Mouse (Mus musculus): ENCODE data around the gene Cox8c.

Cox8c gene

GRCm38 (mm10) chr12:102899091-102899490 is at the start of gene Cox8c:
TSS of gene Cox8c (plus strand) at chr12:102899316.
- DNase-seq (ENCODE audit: low read depth, low spot score), result no peak

DNA sequence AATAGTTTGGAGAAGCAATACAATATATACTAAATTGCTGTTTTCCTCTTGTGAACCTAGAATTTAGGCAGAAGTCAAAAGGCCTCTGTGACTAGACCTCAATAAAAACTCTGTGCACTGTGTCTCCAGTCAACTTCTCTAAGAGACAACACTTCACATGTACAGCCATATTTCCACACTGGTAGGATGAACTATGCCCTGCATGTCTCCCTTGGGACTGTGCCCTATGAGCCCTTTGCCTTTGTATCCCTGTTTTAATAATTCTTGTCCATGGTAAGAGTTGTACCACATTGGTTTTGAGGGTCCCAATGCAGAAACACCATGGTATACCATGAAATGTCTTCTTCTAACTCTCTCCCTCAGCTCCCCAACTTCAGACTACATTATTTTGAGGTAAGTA is 38.3 kb upstream of the Cox8c start:
- no peak for DNase-seq (ENCODE audit: low read depth, low spot score)

GRCm38 (mm10) chr12:102869802-102870201 is 29.3 kb upstream of the Cox8c start:
- no peak for DNase-seq (ENCODE audit: low read depth, low spot score)

GRCm38 (mm10) chr12:102870527-102870926 is 28.6 kb upstream of the Cox8c start:
- DNase-seq (ENCODE audit: low read depth, low spot score), result no peak

DNA sequence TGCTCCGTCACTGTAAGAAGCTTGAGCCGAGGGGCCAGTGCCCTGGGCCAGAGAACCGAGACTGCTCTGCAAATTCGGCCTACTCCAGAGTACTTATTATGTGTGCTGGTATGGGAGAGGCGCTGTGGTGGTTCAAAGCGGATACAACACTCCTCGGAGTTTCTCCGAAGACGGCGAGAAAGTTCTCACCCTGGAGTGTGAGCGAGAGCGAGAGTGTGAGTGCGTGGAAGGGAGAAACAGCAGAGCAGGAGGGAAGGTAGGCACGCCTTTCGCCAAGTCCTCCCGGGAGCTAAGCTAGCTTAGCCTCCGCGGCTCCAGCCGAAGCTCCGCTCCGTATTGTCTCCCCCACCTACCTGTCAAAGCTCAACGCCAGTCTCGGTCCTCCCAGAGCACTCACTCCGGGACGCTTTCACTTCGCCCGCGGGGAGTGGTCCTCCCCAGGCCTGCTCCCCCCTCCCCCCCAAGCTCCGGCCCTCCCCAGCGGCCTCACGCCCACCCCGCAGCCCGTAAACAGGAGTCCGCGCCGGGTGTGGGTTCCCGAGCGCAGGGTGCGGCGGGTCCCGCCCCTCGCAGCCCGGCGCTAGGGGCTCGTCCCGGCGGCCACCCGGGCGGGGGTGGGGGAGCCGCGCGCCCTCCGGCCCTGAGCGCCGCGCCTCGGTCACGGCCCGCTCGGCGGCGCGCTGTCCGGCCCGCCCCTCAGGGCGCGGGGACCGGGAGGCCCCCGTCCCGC is 21.6 kb upstream of the Cox8c start:
- no peak for DNase-seq (ENCODE audit: low read depth, low spot score)

DNA sequence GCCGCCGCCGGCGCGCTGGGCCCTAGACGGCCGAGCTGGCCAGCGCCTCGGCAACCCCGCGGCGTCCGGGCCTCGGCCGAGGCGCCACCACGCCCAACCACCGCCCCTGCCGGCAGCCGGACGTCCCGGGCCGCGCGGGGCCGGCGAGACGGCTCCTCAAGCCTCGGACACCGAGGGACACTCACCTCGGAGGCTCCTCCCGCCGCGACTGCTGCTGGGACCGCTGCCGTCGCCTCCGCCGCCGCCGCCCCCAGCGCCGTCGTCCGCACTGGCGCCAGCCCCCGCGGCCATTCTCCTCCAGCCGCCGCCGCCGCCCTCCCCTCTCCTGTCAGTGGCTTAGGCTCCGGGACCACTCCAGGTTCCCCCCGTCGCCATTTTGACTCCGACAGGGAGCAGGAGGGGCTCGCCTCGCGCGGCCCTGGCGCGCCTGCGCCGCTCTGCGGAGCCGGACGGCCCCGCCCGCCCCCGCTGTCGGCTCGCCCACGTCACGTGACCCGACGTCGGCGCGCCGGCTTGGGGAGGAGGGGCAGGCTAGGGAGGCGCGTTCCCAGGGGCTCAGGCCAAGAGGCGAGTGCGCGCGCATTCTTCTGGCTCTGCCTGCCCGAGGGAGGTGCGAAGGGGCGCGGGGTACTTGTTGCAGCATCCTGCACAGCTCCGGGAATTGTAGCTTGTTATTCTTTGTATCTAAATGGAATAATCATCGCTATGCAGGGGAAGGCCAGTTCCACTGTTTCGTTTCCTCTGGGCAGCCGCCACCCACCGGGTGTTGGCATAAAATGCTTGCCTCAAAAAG is 20.9 kb upstream of the Cox8c start, which contains the start of gene Btbd7:
Btbd7 (minus strand) TSS at position 441 of the 793 bp plus-strand sequence.
- peak; percentile 81 for DNase-seq (ENCODE audit: low read depth, low spot score)

DNA sequence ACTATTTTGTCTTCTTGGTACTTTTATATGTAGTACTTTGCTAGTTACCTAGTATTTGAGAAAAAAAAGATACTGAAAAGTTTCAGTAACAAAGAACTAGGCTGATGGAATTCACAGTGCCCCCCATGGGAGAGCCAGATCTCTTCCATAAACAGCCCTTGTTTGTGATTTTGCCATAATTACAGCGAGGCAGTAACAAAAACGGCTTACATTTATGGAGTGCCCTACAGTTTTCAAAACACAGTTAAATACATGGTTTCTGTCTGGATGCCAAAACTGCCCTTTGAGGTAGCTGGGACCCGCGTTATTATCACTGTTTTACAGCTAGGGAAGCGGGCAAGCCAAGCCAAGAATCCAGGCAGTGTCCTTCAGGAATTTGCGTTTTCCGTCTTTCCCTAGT is 20.2 kb upstream of the Cox8c start:
- DNase-seq (ENCODE audit: low read depth, low spot score), result no peak

DNA sequence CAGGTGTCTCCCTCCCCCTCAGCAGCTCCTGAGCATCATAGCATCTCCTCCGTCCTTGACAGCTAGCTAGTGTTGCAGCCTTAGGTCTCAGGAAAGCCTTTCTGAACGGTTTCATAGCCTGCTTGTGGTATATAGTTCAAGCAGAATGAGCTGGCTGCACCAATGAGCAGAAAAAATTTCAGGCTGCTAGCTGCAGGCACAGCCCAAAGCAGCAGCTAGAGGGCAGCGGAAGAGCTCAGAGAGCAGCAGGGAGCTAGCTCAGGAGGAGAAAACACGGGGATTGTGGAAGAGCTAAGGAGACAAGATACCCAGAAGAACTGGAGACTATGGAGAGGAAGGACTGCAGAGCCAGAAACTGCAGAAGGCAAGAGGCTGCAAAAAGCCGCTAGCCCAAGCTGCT is 13.4 kb upstream of the Cox8c start:
- peak; percentile 72 for DNase-seq (ENCODE audit: low read depth, low spot score)

DNA sequence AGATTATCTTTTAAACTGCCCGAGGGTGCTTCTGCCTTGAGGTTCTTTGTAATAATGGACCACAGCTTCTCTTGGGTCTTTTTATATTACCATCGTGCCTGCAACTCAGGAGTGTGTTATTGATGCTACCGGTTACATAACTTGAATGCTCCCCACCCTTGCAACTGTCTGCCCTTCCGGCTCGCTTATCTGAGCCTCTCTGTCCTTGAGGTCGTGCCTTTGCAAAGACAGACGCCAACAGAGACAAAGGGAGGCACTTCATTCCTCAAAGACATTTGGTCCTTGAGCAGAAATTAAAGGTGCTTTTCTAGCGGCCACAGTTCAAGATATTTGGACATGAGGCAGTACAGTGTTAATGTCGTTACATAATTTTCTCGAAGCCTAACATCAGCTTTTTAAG is 11.8 kb upstream of the Cox8c start:
- no peak for DNase-seq (ENCODE audit: low read depth, low spot score)

- no peak for DNase-seq (ENCODE audit: low read depth, low spot score)
Measured at GRCm38 (mm10) chr12:102888568-102888967, 10.5 kb upstream of the Cox8c start.

DNA sequence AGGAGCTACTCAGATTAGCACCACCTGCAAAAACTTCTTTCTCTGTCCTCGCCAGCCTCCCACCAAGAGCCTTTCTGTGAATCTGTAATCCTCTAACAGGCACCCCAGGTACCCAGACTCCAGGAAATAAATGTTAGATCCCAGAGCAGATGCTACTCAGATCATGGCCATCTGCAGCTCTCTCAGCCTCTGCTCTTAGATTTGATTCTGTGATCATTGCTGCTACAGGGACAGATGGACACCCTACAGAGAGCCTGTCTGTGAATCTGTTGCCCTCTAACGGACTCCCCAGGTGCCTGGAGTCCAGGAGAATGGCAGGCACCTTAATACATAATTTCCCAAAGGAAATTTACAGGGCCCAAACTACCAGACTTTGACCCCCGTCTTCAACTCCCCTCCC is 9.1 kb downstream of the Cox8c start:
- no peak for DNase-seq (ENCODE audit: low read depth, low spot score)

DNA sequence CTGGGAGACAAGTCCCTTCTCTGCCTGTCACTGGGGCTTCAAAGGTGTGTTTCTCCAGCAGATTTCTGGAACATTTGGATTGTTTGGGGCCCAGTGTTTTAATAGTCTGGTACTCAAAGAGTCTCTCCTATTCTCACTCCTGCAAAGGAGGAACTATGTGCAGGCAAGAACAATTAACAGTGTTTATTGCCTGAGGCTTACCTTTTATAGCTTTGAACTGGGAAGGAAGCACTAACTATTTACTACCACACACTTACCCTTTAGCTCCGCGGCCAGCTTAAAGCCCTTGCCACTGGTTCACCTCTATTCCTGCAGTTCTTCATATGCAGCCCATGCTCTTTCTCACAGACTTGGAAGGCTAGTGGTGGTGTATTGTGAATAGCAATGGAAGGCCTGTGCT is 17.0 kb downstream of the Cox8c start:
- DNase-seq (ENCODE audit: low read depth, low spot score), result no peak

DNA sequence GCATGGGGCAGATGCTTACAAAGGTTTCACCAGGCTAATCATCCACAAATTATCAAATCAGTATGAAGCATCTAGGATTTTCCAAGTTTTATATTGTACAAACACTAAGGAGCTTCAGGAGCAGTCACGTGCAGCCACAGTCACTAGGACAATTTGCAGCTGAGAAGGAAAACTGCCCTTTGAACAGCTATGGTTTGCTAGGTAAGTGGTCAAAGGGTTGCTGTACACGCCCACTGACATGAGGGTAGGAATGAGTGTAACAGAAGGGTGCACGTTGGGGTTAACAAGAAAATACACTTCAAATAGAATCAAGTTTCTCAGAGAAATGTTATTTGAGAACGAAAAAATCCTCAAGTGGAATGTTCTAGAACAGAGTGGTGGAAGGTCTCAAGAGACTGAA is 30.6 kb downstream of the Cox8c start:
- no peak for DNase-seq (ENCODE audit: low read depth, low spot score)

DNA sequence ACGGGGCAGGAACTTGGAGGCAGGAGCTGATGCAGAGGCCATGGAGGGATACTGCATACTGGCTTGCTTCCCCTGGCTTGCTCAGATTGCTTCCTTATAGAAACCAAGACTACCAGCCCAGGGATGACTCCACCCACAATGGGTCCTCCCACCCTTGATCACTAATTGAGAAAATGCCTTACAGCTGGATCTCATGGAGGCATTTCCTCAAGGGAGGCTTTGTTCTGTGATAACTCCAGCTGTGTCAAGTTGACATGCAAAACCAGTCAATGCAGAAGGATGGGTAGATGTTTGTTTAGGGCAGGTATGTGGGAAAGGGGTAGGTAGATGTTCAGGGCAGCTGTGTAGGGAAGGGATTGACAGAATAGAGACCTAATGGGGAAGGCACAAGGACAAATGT is 31.2 kb downstream of the Cox8c start:
- DNase-seq (ENCODE audit: low read depth, low spot score), result no peak

- DNase-seq (ENCODE audit: low read depth, low spot score), result no peak
Measured at GRCm38 (mm10) chr12:102930789-102931188, 31.7 kb downstream of the Cox8c start.

GRCm38 (mm10) chr12:102935892-102936291 is 36.8 kb downstream of the Cox8c start:
- no peak for DNase-seq (ENCODE audit: low read depth, low spot score)

GRCm38 (mm10) chr12:102945571-102945970 is 46.5 kb downstream of the Cox8c start:
- DNase-seq (ENCODE audit: low read depth, low spot score), result no peak

- no peak for DNase-seq (ENCODE audit: low read depth, low spot score)
Measured at GRCm38 (mm10) chr12:102947826-102948225, 48.7 kb downstream of the Cox8c start.

GRCm38 (mm10) chr12:102948778-102949394 is 49.8 kb downstream of the Cox8c start, which contains the start of gene Unc79:
TSS of gene Unc79 (plus strand) at chr12:102948859.
- DNase-seq (ENCODE audit: low read depth, low spot score), result peak; percentile 88

- DNase-seq (ENCODE audit: low read depth, low spot score), result peak; percentile 84
Measured at GRCm38 (mm10) chr12:102949395-102950208, 50.5 kb downstream of the Cox8c start.
